Mouse (Mus musculus) testis, adult 2 months (tissue): ENCODE results near the gene Mlkl. TPM values are rescaled to one million over a fixed set of nuclear protein-coding genes. Genes with fewer than 3 reads are reported as not detected.

Experiments
- H3K27ac ChIP-seq: fragments of 200-500 bp; 2 replicates; pipeline ENCODE4 v1.5.1; 2012; ENCODE audit warnings: low read depth, low read length; ENCODE audit not compliant: control insufficient read depth, insufficient read depth
- H3K27me3 ChIP-seq: fragments of 200-500 bp; 2 replicates; pipeline ENCODE4 v1.6.1; 2012; ENCODE audit warnings: mild to moderate bottlenecking, low read length, moderate library complexity; ENCODE audit not compliant: control insufficient read depth, insufficient read depth
- H3K36me3 ChIP-seq: fragments of 200-500 bp; 2 replicates; pipeline ENCODE4 v1.6.1; 2012; ENCODE audit warnings: mild to moderate bottlenecking, low read length; ENCODE audit not compliant: control insufficient read depth, insufficient read depth
- H3K4me1 ChIP-seq: fragments of 200-500 bp; 2 replicates; pipeline ENCODE4 v1.6.1; 2012; ENCODE audit warnings: low read length; ENCODE audit not compliant: control insufficient read depth, insufficient read depth
- H3K4me3 ChIP-seq: fragments of 200-500 bp; 2 replicates; pipeline ENCODE4 v1.5.1; 2012; ENCODE audit warnings: low read depth, mild to moderate bottlenecking, low read length, moderate library complexity, mixed read lengths; ENCODE audit not compliant: control insufficient read depth
- CTCF ChIP-seq: fragments of 200-500 bp; IDR thresholded peaks from 2 replicates; pipeline ENCODE4 v1.5.1; 2012; ENCODE audit warnings: low read depth, mild to moderate bottlenecking, inconsistent platforms, low read length, moderate library complexity; ENCODE audit not compliant: control insufficient read depth, insufficient read depth, insufficient replicate concordance
- POLR2A ChIP-seq: fragments of 200-500 bp; IDR thresholded peaks from 2 replicates; pipeline ENCODE4 v1.6.1; 2012; ENCODE audit warnings: low read depth, mild to moderate bottlenecking, inconsistent platforms, low read length, moderate library complexity; ENCODE audit not compliant: control insufficient read depth
- polyA plus RNA-seq: library from polyadenylated mRNA; depleted of rRNA; stranded (reverse); fragments of >200 nt; gene quantifications from 2 replicates; pipeline ENCODE4 v1.2.3, GENCODE M21; 2012; rRNA removed

Gene Mlkl
- 2.9 and 3.9 TPM in 2 replicates for polyA plus RNA-seq

DNA sequence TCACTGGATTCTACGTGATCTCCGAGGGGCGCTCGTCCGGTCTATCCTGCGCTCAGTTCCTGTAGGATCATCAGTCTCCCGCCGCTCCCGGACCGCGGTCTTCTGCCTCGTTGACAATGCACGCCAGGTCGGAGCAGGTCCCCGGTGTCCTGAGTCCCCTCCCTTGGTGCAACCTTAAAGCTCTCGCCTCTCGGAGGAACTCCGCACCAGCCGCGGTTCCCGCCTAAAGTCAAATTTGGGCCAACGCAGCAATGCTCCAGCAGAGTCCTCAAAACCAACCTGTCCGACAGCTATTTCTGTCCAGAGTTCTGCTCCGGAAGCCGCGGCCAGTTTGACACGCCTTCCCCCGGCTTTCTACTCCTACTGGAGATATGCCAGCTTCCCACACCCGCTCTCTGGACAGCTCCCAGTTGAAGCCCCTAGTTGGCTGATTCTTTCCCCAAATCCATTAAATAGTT, at the start of gene Mlkl:
Mlkl (minus strand) TSS at position 288 of the 458 bp plus-strand sequence.
- peaks cover 4% of the 10 kb centered on the region for H3K27me3 ChIP-seq
- H3K4me1 ChIP-seq: peaks cover 3% of the 10 kb centered on the region; the same call in 1 of the 2 replicates
- no peak within 1 kb of the TSS for H3K27ac ChIP-seq
- TF ChIP-seq POLR2A (no peak), CTCF (no peak)
- H3K4me3 ChIP-seq: peak within 1 kb of the TSS; percentile 87
- H3K36me3 ChIP-seq: no peaks in the 10 kb centered on the region

DNA sequence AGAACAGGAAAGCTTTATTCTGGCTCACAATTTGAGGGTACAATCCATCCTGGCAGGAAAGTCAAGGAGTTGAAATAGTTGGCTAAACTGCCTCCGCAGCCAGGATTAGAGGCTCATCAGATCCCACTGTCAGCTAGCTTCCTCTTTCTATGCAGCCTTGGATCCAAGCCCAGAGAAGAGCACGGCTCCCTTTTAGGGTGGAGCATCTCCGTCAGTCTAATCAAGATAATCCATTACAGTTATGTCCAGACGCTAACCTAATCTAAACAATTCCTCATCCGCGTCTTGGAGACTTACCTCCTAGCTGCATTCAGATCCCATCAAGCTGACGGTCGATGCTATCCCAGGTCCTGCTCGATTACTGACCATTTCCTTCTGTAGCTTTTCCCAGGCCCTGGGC, 47.9 kb upstream of the Mlkl start:
- Histone ChIP-seq H3K27ac (no peak overlapping the region), H3K27me3 (no peaks in the 10 kb centered on the region), H3K36me3 (no peaks in the 10 kb centered on the region), H3K4me3 (no peak overlapping the region), H3K4me1 (no peaks in the 10 kb centered on the region)
- TF ChIP-seq CTCF (no peak), POLR2A (no peak)

DNA sequence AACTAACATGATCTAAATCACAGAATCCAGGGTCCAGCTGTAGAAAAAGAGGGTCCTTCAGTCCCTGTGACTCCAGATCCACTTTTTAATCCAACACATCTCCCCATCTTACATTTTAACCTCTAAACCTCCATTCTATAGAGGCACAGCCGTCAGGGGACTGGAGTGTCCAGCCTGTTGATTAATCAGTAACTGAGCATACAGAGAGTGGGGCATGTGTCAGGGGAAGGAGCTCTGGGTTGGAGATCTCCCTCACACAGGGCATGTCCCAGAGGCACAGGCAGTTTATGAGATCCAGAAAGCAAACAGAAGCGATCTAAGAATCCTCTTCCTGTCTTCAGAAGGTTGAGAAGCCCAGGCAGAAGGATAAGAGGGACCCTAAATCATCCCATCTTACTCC, 46.7 kb upstream of the Mlkl start:
- Histone ChIP-seq H3K27me3 (no peaks in the 10 kb centered on the region), H3K36me3 (no peaks in the 10 kb centered on the region), H3K4me1 (no peaks in the 10 kb centered on the region), H3K4me3 (no peak overlapping the region), H3K27ac (no peak overlapping the region)
- TF ChIP-seq CTCF (no peak), POLR2A (no peak)

DNA sequence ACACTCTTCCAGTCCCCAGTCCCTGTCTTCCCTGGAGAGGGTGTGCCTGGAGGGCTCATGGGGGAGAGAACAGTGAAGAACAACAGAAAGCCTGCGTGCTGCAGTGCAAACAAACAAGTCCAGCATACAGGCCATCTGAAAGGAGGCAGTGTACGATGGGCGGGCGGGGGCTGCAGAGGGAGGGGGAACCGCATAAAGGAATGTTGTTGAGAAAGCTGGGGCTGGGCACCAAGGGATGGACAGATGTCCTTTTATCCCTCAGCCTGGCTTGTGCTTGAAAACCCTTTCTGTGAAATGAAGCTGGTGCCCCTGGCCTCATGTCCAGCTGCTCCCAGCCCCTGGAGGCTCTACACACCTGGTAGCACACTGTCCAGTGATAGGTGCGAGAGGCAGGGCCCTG, 37.2 kb upstream of the Mlkl start:
- no peaks in the 10 kb centered on the region for H3K27me3 ChIP-seq
- no peaks in the 10 kb centered on the region for H3K36me3 ChIP-seq
- H3K27ac ChIP-seq: no peak overlapping the region
- no peak overlapping the region for H3K4me3 ChIP-seq
- TF ChIP-seq CTCF: no peak
- TF ChIP-seq POLR2A: no peak
- no peaks in the 10 kb centered on the region for H3K4me1 ChIP-seq

DNA sequence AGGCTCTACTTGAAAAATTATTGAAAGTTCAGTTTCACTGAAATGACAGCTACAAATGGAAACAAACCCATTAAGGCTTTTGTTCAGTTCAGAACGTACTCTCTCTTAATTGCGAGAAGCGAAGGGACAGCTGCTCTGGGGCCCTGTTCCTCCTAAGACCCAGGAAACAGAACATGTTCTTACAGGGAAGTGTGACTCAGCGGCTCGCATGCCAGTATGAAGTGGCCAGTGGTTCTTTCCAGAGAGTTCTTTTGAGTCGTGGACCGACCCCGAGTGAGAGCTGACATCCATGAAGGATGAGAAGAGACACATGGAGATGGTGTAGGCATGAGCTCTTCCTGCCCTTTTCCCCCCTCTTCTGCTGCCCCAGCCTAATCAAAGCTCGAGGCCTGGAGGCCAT, 31.7 kb upstream of the Mlkl start:
- Histone ChIP-seq H3K27ac (no peak overlapping the region; the same call in 1 of the 2 replicates), H3K4me3 (no peak overlapping the region), H3K36me3 (no peaks in the 10 kb centered on the region), H3K4me1 (no peaks in the 10 kb centered on the region), H3K27me3 (no peaks in the 10 kb centered on the region)
- no peak for TF ChIP-seq POLR2A
- no peak for TF ChIP-seq CTCF

DNA sequence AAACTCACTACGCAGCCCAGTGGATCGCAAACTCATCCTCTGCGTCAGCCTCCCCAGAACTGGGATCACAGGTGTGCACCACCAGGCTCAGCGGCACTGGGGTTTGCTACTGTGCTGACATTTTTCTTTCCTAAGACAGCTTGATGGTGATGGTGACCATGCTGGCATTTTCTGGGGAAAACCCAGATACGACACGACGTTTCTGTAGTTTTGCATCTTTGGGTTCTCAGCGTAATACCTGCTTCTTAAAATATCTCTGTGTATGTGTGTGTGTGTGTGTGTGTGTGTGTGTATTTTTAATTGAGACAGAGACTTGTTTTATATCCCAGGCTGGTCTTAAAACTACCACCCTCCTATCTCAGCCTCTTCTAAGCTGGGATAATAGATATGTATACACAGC, 29.4 kb upstream of the Mlkl start:
- H3K27me3 ChIP-seq: no peaks in the 10 kb centered on the region
- H3K27ac ChIP-seq: no peak overlapping the region
- TF ChIP-seq CTCF: no peak
- TF ChIP-seq POLR2A: no peak
- H3K36me3 ChIP-seq: no peaks in the 10 kb centered on the region
- H3K4me3 ChIP-seq: no peak overlapping the region
- H3K4me1 ChIP-seq: no peaks in the 10 kb centered on the region

DNA sequence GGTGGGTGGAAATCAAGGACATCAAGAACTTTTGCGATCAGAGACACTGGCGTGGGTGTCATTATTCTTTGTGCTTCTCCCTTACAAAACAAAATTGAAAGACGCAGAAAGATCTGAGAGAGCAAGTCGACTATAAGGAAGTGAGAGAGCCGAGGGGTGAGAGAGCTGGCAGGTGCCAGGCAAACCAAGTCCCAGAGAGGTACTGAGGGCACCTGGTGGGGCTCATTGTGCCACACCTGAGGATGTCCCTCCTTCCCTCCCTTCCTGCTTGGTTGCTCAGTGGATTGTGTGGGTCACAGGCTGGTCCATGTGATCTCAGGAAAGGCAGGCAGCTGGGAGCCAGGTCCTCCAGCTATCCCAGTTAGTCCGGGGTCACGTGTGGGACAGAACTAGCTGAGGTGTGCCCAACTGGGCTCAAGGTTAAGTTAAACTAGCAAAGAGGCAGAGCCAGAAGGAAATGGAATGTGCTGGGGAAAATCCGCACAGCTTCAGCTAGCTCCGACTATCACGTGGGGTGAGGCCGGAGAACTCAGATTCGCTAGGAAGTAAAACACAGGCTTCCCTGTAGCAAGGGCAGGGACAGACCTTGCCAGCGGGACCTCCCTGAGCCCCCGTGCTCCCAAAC, 28.7 kb upstream of the Mlkl start:
- Histone ChIP-seq H3K4me1 (no peaks in the 10 kb centered on the region), H3K36me3 (no peaks in the 10 kb centered on the region), H3K27me3 (no peaks in the 10 kb centered on the region), H3K27ac (no peak overlapping the region), H3K4me3 (no peak overlapping the region)
- TF ChIP-seq POLR2A (no peak), CTCF (no peak)
